17 mouse cellular contexts compared by ENCODE assay signal in genomic region chr15:36691002-36691652, GRCm38 (mm10).
DNase-seq lines count a peak whose midpoint lies in the region; ATAC-seq and TF ChIP-seq lines count a peak whose summit lies in the region.
"Had no signal": no experiment of that assay in that cellular context is flagged by ENCODE, and none has a peak within 500 bp of the region (broad histone marks: within the 10 kb centered on the region; RNA-seq: fewer than 3 reads in every experiment).

No protein-coding gene starts in this region.

- no peaks in the 10 kb centered on the region for H3K9me3 ChIP-seq in midbrain, embryonic 13.5 days
- H3K9me3 ChIP-seq in heart, embryonic 10.5 days, result no peaks in the 10 kb centered on the region
- H3K9me3 ChIP-seq: embryonic facial prominence, embryonic 12.5 days had no signal

- H3K4me3 ChIP-seq in midbrain, embryonic 13.5 days (replicated peaks), result no peak overlapping the region
- H3K4me3 ChIP-seq in heart, embryonic 10.5 days, result no peak overlapping the region
- H3K4me3 ChIP-seq: embryonic facial prominence, embryonic 12.5 days had no signal

- no peaks in the 10 kb centered on the region for H3K36me3 ChIP-seq in midbrain, embryonic 13.5 days
- H3K36me3 ChIP-seq in heart, embryonic 10.5 days, result no peaks in the 10 kb centered on the region
- H3K36me3 ChIP-seq: embryonic facial prominence, embryonic 12.5 days had no signal

- no peak for TF ChIP-seq POLR2A in brain, embryonic 14.5 days (IDR thresholded peaks at IDR 0.05; ENCODE audit: borderline replicate concordance, extremely low read depth, insufficient read depth, insufficient read length, poor library complexity, severe bottlenecking)

- WGBS in midbrain, embryonic 13.5 days, result 54% methylated on average over 15 of the region's 15 CpGs
- 45% methylated on average over 15 of the region's 15 CpGs for WGBS in heart, embryonic 10.5 days

- H3K9ac ChIP-seq in midbrain, embryonic 13.5 days (replicated peaks), result no peak overlapping the region
- H3K9ac ChIP-seq: embryonic facial prominence, embryonic 12.5 days; liver, embryonic 14.5 days had no signal

- 0 out of 2 replicates have a peak, but pooled peaks cover 7% of the 10 kb centered on the region for H3K27me3 ChIP-seq in midbrain, embryonic 13.5 days
- peaks cover 18% of the 10 kb centered on the region; the same call in 1 of the 2 replicates for H3K27me3 ChIP-seq in heart, embryonic 10.5 days (ENCODE audit: insufficient read depth, poor library complexity, severe bottlenecking)
- H3K27me3 ChIP-seq: embryonic facial prominence, embryonic 12.5 days; Patski had no signal

- TF ChIP-seq CTCF in brain, embryonic 14.5 days (IDR thresholded peaks at IDR 0.05; ENCODE audit: borderline replicate concordance, extremely low read depth, insufficient read depth, insufficient read length), result no peak

- ATAC-seq in granulocyte monocyte progenitor cell, adult 5-6 weeks (replicated peaks; ENCODE audit: poor library complexity, severe bottlenecking), result peak; percentile 67
- peak; percentile 35; the same call in 1 of the 2 replicates for ATAC-seq in midbrain, embryonic 13.5 days
- ATAC-seq: intestine, embryonic 16.5 days; Patski had no signal

- H3K4me2 ChIP-seq in midbrain, embryonic 13.5 days (replicated peaks), result peak overlapping the region; percentile 31
- H3K4me2 ChIP-seq: embryonic facial prominence, embryonic 12.5 days had no signal

- H3K4me1 ChIP-seq in midbrain, embryonic 13.5 days (replicated peaks), result peaks cover 22% of the 10 kb centered on the region; the same call in 1 of the 2 replicates
- peaks cover 17% of the 10 kb centered on the region for H3K4me1 ChIP-seq in heart, embryonic 10.5 days
- H3K4me1 ChIP-seq: embryonic facial prominence, embryonic 12.5 days had no signal

- no peak overlapping the region for H3K27ac ChIP-seq in midbrain, embryonic 13.5 days
- no peak overlapping the region for H3K27ac ChIP-seq in heart, embryonic 10.5 days
- H3K27ac ChIP-seq: embryonic facial prominence, embryonic 12.5 days; liver, embryonic 14.5 days had no signal

- DNase-seq in ES-CJ7 (ENCODE audit: low read depth, low spot score), result peak; percentile 33
- DNase-seq in brain, embryonic 14.5 days (ENCODE audit: low read depth), result peak; percentile 40
- no peak for DNase-seq in embryo, embryonic 10 days (ENCODE audit: low spot score)
- no peak for DNase-seq in heart, embryonic 10.5 days (ENCODE audit: low spot score)
- no peak for DNase-seq in thymus, postnatal 36 days
- DNase-seq: adrenal gland, adult 8-10 months; cerebellum, postnatal 10 days; kidney, postnatal 36 days; layer of hippocampus, postnatal 36 days; left cerebral cortex, postnatal 4 days; right cerebral cortex, postnatal 25 days had no signal

Comparison
In these comparisons a context has a peak if more than half of its experiments do, and no peak if none do; other contexts are left out.
1. DNase-seq: peak in ES-CJ7 (single experiment) and brain, embryonic 14.5 days (single experiment); none in embryo, embryonic 10 days (single experiment), heart, embryonic 10.5 days (single experiment) and thymus, postnatal 36 days (0 of 2).